Mouse (Mus musculus) urinary bladder, postnatal 10 days (tissue): ENCODE results near the gene Stat5a.

Experiments used
- DNase-seq: peaks from one replicate; pipeline ENCODE4 v3.0.0; 2022; ENCODE audit warnings: low spot score

The Stat5a gene

GRCm38 (mm10) chr11:100860198-100861048 is 1.3 kb downstream of the Stat5a start:
- DNase-seq: no peak

- DNase-seq: no peak
Measured at GRCm38 (mm10) chr11:100861335-100861734, 2.2 kb downstream of the Stat5a start.

GRCm38 (mm10) chr11:100861836-100862235 is 2.7 kb downstream of the Stat5a start:
- DNase-seq: no peak

- DNase-seq: no peak
Measured at GRCm38 (mm10) chr11:100863141-100863540, 4.0 kb downstream of the Stat5a start.

- DNase-seq: no peak
Measured at GRCm38 (mm10) chr11:100865618-100866017, 6.5 kb downstream of the Stat5a start.

GRCm38 (mm10) chr11:100870256-100870967 is 11.3 kb downstream of the Stat5a start:
- DNase-seq: no peak

GRCm38 (mm10) chr11:100870968-100871350 is 11.8 kb downstream of the Stat5a start:
- DNase-seq: no peak

GRCm38 (mm10) chr11:100875761-100876160 is 16.6 kb downstream of the Stat5a start:
- DNase-seq: no peak

GRCm38 (mm10) chr11:100879321-100880078 is 20.3 kb downstream of the Stat5a start:
- DNase-seq: no peak

- no peak for DNase-seq
Measured at GRCm38 (mm10) chr11:100883640-100884039, 24.5 kb downstream of the Stat5a start.

- DNase-seq: no peak
Measured at GRCm38 (mm10) chr11:100885472-100885871, 26.3 kb downstream of the Stat5a start.

- no peak for DNase-seq
Measured at GRCm38 (mm10) chr11:100886188-100886740, 27.1 kb downstream of the Stat5a start.

GRCm38 (mm10) chr11:100887236-100887635 is 28.1 kb downstream of the Stat5a start:
- no peak for DNase-seq

GRCm38 (mm10) chr11:100887764-100888163 is 28.6 kb downstream of the Stat5a start:
- no peak for DNase-seq

GRCm38 (mm10) chr11:100888348-100888820 is 29.2 kb downstream of the Stat5a start:
- DNase-seq: no peak

GRCm38 (mm10) chr11:100890481-100890880 is 31.3 kb downstream of the Stat5a start:
- DNase-seq: no peak

- DNase-seq: no peak
Measured at GRCm38 (mm10) chr11:100891256-100892123, 32.3 kb downstream of the Stat5a start.

GRCm38 (mm10) chr11:100892435-100892834 is 33.3 kb downstream of the Stat5a start:
- no peak for DNase-seq

GRCm38 (mm10) chr11:100893482-100893881 is 34.3 kb downstream of the Stat5a start:
- peak; percentile 61 for DNase-seq

GRCm38 (mm10) chr11:100894146-100894918 is 35.2 kb downstream of the Stat5a start:
- no peak for DNase-seq
